Mouse (Mus musculus) lung, embryonic 14.5 days (tissue): Measurements from ENCODE around the gene Gm42421. TPM values are rescaled to one million over a fixed set of nuclear protein-coding genes. Genes with fewer than 3 reads are reported as not detected.

Experiments
- ATAC-seq: fragments of 200-750 bp; cut with Nextera tagmentation; 2 replicates; pipeline ENCODE4 v1.8.0; 2017; ENCODE audit warnings: mild to moderate bottlenecking, moderate TSS enrichment, moderate library complexity; ENCODE audit not compliant: insufficient read depth
- DNase-seq: peaks from one replicate; pipeline ENCODE4 v3.0.0-alpha.2; 2015
- H3K27ac ChIP-seq: fragments of 300-500 bp; sonication (generic); 2 replicates; pipeline ENCODE4 v1.5.1; 2014; ENCODE audit warnings: low read depth, mild to moderate bottlenecking, moderate library complexity
- H3K27me3 ChIP-seq: fragments of 300-500 bp; sonication (generic); 2 replicates; pipeline ENCODE4 v1.6.1; 2014; ENCODE audit warnings: low read length, control low read depth; ENCODE audit not compliant: insufficient read depth
- H3K36me3 ChIP-seq: fragments of 300-500 bp; sonication (generic); 2 replicates; pipeline ENCODE4 v1.6.1; 2014; ENCODE audit warnings: control low read depth; ENCODE audit not compliant: insufficient read depth
- H3K4me1 ChIP-seq: fragments of 300-500 bp; sonication (generic); 2 replicates; pipeline ENCODE4 v1.6.1; 2014; ENCODE audit warnings: antibody characterized with exemption, control low read depth; ENCODE audit not compliant: insufficient read depth
- H3K4me2 ChIP-seq: fragments of 300-500 bp; sonication (generic); 2 replicates; pipeline ENCODE4 v1.6.1; 2014; ENCODE audit warnings: mild to moderate bottlenecking
- H3K4me3 ChIP-seq: fragments of 300-500 bp; sonication (generic); 2 replicates; pipeline ENCODE4 v1.5.1; 2014; ENCODE audit warnings: low read depth, low read length
- H3K9ac ChIP-seq: fragments of 300-500 bp; sonication (generic); 2 replicates; pipeline ENCODE4 v1.6.1; 2014
- H3K9me3 ChIP-seq: fragments of 300-500 bp; sonication (generic); 2 replicates; pipeline ENCODE4 v1.6.1; 2016; ENCODE audit warnings: low read depth, low read length, control low read depth
- CTCF ChIP-seq: IDR thresholded peaks from 2 replicates; pipeline ENCODE4 v1.5.1; 2016; ENCODE audit warnings: antibody characterized with exemption, low read depth
- WGBS: fragments of 180-500 bp; shearing (Covaris S2); extraction: QIAGEN DNeasy Blood & Tissue Kit; methylation state at CpG from one replicate; pipeline ENCODE4 v1.1.7; 2014; 5-methylcytosine and 5-hydroxymethylcytosine counted together
- polyA plus RNA-seq: library from polyadenylated mRNA; unstranded; fragments of >200 nt; fragmentation: Nextera tagmentation; extraction: Ambion mirVana; gene quantifications from 2 replicates; pipeline ENCODE4 v1.2.1, GENCODE M21; 2014

Gene Gm42421
- polyA plus RNA-seq, 1 experiment from 2014 or later = 0.79 TPM

DNA sequence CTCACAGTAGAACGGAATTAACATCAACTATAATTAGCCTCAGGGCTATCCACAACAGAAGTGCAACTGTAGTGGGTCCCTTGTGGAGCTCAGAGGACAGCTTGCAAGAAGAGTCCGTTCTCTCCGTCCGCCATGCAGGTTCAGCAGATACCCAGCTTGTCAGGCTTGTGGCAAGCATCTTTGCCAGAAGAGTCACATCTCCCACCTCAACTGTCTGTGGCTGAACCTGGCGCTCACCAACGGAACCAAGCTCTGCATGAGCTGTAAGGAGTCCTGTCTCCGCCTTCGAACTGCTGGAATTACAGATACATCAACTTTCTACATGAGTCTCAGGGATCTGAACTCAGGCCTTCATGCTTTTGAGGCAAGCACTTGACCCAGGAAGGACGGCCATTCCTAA, 8.2 kb downstream of the Gm42421 start:
- Histone ChIP-seq H3K9ac (no peak overlapping the region), H3K4me2 (no peak overlapping the region), H3K36me3 (peaks cover 12% of the 10 kb centered on the region), H3K27ac (no peak overlapping the region), H3K4me3 (no peak overlapping the region), H3K9me3 (no peaks in the 10 kb centered on the region), H3K4me1 (no peaks in the 10 kb centered on the region), H3K27me3 (no peaks in the 10 kb centered on the region)
- DNase-seq (no peak), ATAC-seq (no peak)
- 84% methylated on average over 9 of the region's 9 CpGs for WGBS
- no peak for TF ChIP-seq CTCF

DNA sequence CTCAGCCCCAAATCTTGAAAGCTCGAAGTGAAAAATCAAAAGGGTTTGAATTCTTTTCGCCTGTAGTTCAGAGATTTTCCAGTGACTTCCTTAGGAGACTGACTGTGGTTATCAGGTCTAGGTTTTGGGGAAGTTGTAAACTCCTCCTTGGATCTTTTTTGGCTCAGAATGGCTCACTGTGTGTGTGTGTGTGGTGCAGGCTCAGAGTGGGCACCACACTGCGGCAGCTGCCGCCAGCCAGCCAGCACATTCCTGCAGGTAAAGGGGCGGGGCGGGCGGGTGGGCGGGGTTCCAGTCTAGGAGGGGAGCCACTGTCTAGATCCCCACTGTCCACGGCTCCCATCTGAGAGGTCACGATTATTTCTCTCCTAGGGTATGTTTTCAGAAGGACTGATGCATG, 13.6 kb downstream of the Gm42421 start:
- DNase-seq = peak; percentile 15
- no peak for TF ChIP-seq CTCF
- Histone ChIP-seq H3K4me1 (no peaks in the 10 kb centered on the region), H3K27me3 (no peaks in the 10 kb centered on the region), H3K4me3 (no peak overlapping the region), H3K36me3 (no peaks in the 10 kb centered on the region), H3K9me3 (no peaks in the 10 kb centered on the region), H3K4me2 (no peak overlapping the region), H3K9ac (no peak overlapping the region), H3K27ac (no peak overlapping the region)
- 27% methylated on average over 10 of the region's 10 CpGs for WGBS
- peak; percentile 44; the same call in 1 of the 2 replicates for ATAC-seq

DNA sequence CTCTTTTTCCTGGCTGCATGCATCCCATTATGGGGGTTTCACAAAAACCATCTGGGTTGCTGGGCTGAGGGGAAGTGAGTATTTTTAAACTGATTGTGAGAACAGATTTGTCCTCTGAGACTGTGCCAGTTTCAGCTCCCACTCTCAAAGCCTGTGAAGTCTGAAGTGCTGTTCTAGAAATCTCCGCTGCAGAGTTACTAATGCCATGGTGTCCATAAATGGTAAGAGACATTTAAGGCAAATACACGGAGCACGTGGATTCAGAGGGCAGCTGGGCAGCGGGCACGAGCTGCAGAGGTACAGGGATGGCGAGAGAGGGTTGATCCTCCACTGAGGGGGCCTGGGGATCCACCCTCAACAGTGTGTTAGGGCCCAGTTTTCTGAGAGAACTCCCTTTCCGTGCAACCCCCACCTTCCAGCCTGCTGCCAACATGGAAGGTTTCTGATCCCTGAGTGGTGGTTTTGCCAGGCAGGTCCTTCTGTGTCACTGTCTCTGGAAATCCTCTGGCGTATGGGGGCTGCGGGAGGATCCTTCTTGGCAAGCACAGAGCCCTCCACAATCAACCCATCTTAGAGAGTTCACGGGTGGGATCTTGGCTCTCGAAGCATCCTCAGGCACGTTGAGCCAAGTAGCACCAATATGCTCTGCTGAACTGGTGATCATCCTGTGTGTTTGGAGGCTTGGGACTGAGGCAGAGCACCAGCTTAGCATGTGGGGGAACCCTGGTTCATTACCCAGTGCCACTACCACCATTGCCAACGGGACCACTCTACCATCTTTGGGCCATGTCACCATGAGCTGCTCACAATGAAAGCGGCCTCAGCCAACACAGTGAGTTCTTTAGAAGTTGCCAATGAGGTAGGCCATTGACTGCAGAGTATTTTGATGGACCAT, 15.5 kb downstream of the Gm42421 start:
- ATAC-seq (no peak), DNase-seq (no peak)
- H3K4me3 ChIP-seq = no peak overlapping the region
- WGBS = 85% methylated on average over 14 of the region's 14 CpGs
- H3K9ac ChIP-seq = no peak overlapping the region
- no peaks in the 10 kb centered on the region for H3K9me3 ChIP-seq
- H3K27me3 ChIP-seq = no peaks in the 10 kb centered on the region
- no peak for TF ChIP-seq CTCF
- H3K4me2 ChIP-seq = no peak overlapping the region
- no peaks in the 10 kb centered on the region for H3K36me3 ChIP-seq
- H3K27ac ChIP-seq = no peak overlapping the region
- H3K4me1 ChIP-seq = no peaks in the 10 kb centered on the region

DNA sequence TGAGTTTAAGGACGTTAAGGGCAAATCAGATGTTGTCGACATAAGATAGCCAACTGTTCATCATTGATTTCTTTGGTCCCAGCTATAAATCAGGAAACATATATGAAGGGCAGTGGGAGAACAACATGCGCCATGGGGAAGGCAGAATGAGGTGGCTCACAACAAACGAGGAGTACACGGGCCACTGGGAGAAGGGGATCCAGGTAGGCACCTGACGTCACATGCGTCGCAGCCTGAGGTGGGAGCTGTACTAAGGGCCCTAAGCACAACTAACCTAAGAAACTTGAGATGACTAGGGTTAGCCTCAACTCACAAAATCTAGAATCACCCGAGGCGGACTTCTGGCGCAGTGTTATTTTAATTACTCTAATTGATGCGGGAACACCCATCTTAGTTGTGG, 20.4 kb downstream of the Gm42421 start:
- no peak for ATAC-seq
- H3K27ac ChIP-seq = no peak overlapping the region
- TF ChIP-seq CTCF = no peak

DNA sequence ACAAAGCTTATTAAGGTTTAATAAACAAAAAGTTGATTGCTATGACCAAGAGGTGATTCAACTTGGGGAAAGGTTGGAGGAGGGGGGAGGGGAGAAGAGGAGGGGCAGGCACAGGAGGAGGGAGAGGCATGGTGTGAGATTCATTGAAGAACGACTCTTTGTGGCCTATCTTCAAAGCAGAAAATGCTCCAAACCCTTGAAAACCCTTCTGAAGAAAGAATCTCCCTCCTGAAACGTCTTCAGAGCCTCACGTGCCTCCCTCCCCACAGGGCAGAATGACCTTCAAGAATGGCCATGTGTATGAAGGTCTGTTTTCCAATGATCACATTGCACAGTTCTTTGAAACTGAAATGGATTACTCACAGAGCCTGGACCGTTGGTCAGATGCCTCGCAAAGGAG, 22.0 kb downstream of the Gm42421 start:
- no peak for DNase-seq
- no peak overlapping the region for H3K9ac ChIP-seq
- no peak for TF ChIP-seq CTCF
- no peak overlapping the region for H3K4me3 ChIP-seq
- no peaks in the 10 kb centered on the region for H3K27me3 ChIP-seq
- no peak for ATAC-seq
- H3K27ac ChIP-seq = no peak overlapping the region
- no peaks in the 10 kb centered on the region for H3K36me3 ChIP-seq
- 47% methylated on average over 5 of the region's 5 CpGs for WGBS
- H3K9me3 ChIP-seq = no peaks in the 10 kb centered on the region
- H3K4me1 ChIP-seq = no peaks in the 10 kb centered on the region
- no peak overlapping the region for H3K4me2 ChIP-seq

More for the DNA sequence above, 20.4 kb downstream of the Gm42421 start:
- Histone ChIP-seq H3K4me2 (no peak overlapping the region), H3K9ac (no peak overlapping the region), H3K4me3 (no peak overlapping the region), H3K4me1 (no peaks in the 10 kb centered on the region), H3K27me3 (no peaks in the 10 kb centered on the region), H3K36me3 (no peaks in the 10 kb centered on the region), H3K9me3 (no peaks in the 10 kb centered on the region)
- 85% methylated on average over 12 of the region's 12 CpGs for WGBS
- DNase-seq = no peak

DNA sequence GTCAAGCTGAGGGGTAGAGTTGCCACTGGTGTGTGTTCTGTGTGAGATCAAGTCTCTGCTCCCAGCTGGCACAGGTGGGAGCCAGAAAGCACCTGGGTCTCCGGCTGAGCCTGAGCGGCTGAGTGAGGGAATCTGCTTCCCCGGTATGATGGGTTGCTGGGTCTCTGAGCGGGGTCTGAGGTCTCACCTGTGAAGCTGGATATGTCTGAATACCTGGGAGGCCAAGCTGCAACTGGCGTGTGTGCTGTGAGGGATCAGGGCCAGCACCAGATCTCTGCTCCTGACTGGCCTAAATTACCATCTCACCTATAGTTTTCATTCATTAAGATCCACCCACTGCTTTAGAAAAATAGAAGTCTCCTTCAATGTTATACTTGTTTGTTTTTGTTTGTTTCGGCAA, 29.1 kb downstream of the Gm42421 start:
- H3K4me2 ChIP-seq = no peak overlapping the region
- ATAC-seq = no peak
- no peak overlapping the region for H3K9ac ChIP-seq
- no peaks in the 10 kb centered on the region for H3K9me3 ChIP-seq
- H3K27me3 ChIP-seq = no peaks in the 10 kb centered on the region
- no peaks in the 10 kb centered on the region for H3K36me3 ChIP-seq
- TF ChIP-seq CTCF = no peak
- WGBS = 90% methylated on average over 6 of the region's 6 CpGs
- no peak for DNase-seq
- H3K4me1 ChIP-seq = no peaks in the 10 kb centered on the region
- no peak overlapping the region for H3K27ac ChIP-seq
- no peak overlapping the region for H3K4me3 ChIP-seq

DNA sequence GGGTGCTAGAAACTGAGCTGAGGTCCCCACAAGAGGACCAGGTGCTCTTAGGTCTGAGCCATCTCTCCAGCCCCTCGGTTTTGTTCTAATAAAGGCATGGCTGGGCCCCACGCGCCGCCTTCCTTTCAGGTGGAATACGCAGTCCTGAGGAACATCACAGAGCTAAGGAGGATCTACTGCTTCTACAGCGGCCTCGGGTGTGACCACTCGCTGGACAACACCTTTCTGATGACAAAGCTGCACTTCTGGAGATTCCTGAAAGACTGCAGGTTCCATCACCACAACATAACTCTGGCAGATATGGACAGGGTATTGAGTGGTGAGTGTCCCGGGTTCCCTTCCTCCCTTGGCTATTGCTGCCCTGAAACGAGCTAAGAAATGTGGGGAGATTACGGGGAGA, 31.6 kb downstream of the Gm42421 start:
- no peak for TF ChIP-seq CTCF
- Histone ChIP-seq H3K36me3 (no peaks in the 10 kb centered on the region), H3K4me2 (no peak overlapping the region), H3K4me3 (no peak overlapping the region), H3K4me1 (no peaks in the 10 kb centered on the region), H3K9ac (no peak overlapping the region), H3K9me3 (no peaks in the 10 kb centered on the region), H3K27ac (no peak overlapping the region), H3K27me3 (no peaks in the 10 kb centered on the region)
- WGBS = 89% methylated on average over 11 of the region's 11 CpGs
- ATAC-seq = no peak
- no peak for DNase-seq
